Mouse (Mus musculus) left cerebral cortex, postnatal 25 days (tissue): ENCODE data around the gene Aldh1b1. TPM values are rescaled to one million over a fixed set of nuclear protein-coding genes. Genes with fewer than 3 reads are reported as not detected.

Experiments
- DNase-seq, 2 experiments: peaks; one replicate each; pipeline ENCODE4 v3.0.0; 2022; ENCODE audit warnings: low spot score in 2 of 2, mixed read lengths in 1 of 2
- intact Hi-C: fragments of 180-260 bp; cut with DNase I; formaldehyde crosslinking; loops from one replicate; pipeline ENCODE4 v1.15.1; 2025
- total RNA-seq, 2 experiments: library from RNA; stranded (reverse); gene quantifications; 2 replicates each; pipeline ENCODE4 v1.2.3; 2021

The Aldh1b1 gene
- total RNA-seq, 2 experiments from 2014 or later: 5.7 to 6.4 TPM

DNA sequence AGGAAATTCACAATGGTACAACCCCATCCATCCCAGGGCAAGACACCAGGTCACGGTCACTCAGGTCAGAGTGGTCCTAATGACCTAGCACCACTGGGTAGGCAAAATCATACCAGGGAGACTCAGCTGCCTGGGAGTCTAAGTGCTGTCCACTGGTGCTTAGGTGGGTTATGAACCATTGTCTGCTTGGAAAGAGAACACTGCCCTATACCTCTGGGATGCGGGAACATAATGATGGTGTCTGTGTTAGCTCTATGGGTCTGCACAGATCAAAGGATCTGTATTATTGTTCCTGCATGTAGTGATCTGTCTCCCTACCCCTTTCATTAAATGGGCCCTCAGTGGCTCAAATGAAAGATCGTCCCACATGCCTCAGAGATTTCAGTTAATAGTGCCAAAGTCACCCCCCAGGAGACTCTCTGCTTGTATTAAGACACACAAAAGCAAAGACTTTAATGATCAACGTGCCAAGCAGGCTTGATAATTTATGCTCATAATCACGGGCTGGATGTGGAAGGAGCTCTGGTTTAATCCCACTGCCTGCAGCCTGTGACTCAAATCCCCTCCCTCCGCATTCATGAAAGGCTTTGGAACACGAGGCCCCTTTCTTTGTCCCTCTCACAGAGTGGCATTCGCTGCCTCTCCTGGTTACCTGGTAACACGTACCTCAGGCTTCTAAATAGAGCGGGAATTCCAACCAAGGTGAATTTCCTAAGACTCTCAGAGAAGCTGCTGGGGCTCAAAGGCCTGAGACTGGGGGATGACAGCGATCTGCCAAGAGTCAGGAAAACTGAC, 24.2 kb downstream of the Aldh1b1 start:
- intact Hi-C loops: no loop called here
- no peak for DNase-seq

GRCm38 (mm10) chr4:45824049-45824760, 25.4 kb downstream of the Aldh1b1 start:
- intact Hi-C loops: no loop called here
- DNase-seq: no peak

DNA sequence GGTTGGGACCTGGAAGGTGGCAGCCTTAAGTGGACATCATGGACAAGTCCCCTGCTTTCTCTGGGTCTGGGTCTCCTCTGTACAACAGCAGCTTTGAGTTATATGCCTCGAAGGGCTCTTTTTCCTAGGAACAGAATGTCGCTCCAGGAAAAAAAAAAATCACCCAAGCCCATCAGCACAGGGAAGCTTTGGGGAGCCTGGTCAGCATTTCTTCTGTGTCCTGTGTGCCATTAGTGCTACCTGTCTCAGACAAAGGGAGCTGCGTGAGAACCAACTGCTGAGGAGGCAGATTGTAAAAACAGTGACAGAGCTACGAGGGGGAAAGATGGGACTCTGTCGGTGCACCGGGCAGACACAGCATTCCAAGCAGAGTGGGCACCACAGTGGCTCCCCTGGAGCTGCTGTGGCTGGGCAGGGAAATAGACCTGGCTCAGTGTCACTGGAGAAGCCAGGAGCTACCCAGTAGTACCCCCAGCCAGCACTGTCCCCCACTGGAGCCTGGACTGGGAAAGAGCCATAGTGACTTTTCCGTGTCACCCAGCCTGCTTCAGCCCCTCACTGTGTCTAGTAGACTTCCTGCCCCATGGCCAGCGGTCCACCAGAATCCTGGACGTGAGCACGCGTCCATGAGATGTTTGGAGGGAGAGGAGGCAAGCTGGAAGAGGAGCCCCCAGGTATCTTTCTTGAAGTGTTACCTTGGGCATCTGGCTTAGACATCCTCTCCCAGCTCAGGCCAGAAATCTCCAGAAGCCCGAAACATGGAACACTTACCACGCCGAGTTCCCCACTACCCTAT, 26.1 kb downstream of the Aldh1b1 start:
- DNase-seq: no peak
- intact Hi-C loops: no loop called here

- intact Hi-C loops: no loop called here
- DNase-seq: no peak
Observed at GRCm38 (mm10) chr4:45826275-45827040, 27.6 kb downstream of the Aldh1b1 start, which contains the start of gene Igfbpl1. Gene Igfbpl1, minus strand, starts transcription at chr4:45826923.

DNA sequence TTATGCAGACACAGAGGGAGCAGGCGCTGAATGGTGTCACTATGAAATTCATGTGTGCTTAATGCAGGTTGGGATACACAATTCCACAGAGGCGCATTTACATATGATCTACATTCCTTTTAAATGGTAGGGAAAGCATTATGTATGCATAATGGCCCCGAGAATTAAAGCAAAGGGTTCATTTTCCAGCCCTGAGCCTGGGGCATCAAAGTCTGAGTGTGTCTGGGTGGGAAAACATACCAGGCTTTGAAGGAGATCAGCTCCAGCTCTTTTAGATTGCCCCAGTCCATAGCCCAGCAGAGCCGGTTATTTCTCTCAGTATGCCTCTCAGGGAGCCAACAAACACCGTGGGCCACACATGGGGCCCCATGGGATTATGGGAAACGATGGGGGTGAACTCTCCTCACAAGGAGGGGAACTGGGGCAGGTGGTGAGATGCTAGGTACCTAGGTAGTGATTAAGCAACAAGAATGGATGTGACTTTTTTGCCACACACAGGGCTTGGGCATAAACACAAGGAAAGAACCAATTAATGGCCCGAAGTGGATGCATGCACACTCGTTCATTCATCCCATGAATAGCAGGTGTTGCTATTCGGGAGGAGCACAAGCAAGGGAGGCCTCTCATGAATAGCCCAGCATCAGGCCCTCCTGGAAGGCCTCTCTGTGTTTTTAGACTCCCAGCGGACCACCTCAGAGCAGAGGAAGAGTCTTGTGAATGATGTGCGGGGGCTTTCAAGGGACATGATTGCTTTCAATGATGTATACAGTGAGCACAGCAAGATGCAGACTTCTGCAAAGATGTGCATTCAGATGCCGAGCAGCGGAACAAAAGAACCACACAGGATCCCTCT, 31.3 kb downstream of the Aldh1b1 start:
- no peak for DNase-seq
- intact Hi-C loops: no loop called here

DNA sequence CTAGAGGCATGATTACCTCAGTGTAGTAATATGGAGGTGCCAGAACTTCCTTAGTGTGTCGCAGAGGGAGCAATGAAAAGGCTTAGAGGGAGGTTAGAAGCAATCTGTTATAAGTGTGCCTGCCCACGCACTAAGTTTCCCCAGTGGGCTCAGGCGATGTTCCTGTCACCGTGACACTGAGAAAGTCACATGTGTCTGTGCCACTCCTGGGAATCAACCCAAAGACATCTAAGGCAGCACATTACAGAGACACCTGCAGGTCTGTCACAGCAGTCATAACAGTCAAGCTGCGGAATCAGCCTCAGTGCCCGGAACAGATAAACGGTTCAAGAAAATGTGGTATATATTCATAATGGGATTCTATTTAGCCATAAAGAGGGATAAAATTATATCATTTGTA, 33.2 kb downstream of the Aldh1b1 start:
- DNase-seq: peak; percentile 39 to 73
- intact Hi-C loops: no loop called here

- intact Hi-C loops: no loop called here
- DNase-seq: no peak
Observed at GRCm38 (mm10) chr4:45833461-45833860, 34.6 kb downstream of the Aldh1b1 start.

GRCm38 (mm10) chr4:45844355-45844754, 45.5 kb downstream of the Aldh1b1 start:
- intact Hi-C loops: no loop called here
- DNase-seq: peak; percentile 31 to 40

- intact Hi-C loops: no loop called here
- DNase-seq: no peak
Observed at GRCm38 (mm10) chr4:45846263-45846662, 47.4 kb downstream of the Aldh1b1 start.

DNA sequence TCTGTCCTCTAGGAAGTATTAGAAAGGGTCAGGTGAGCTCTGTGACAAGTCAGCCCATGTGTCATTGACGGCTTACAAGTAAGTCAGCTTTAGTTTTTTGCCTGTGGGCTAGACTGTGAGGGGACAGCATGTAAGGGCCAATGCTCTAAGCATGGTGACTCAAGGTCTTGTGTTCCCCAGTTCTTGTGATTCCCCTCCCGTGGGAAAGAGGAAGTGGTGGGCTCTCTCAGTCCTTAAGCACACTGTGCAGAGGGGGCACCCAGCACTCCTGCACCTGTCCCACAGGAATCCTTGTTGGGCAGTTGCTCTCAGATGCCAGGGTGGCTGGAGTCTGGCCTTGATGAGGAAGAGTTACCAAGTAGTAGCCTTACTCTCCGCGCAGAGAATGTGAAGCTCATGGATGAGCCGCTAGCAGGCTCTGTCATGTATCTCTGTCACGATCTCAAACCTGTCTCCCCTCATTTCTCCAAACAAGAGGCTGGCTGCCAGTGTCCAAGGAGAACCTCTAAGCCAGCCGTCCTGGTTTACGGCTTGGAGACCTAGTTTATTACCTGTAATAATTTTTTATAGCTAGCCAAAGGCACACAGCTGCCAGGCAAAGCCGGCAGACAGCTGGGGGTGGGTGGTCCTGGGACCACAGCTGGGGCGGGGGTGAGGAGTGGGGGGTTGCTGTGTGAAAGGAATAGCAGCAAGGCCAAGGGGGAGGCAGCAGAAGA, 49.4 kb downstream of the Aldh1b1 start, which contains the start of gene Stra6l:
Gene Stra6l, plus strand, starts transcription at position 556 of the 716 bp plus-strand sequence.
- DNase-seq: no peak
- intact Hi-C loops: loop anchor here (2.0 kb wide), 1 partner anchor 13 kb away; no protein-coding TSS in a partner anchor

GRCm38 (mm10) chr4:45848825-45849156, 50.0 kb downstream of the Aldh1b1 start:
- intact Hi-C loops: loop anchor here (2.0 kb wide), 1 partner anchor 14 kb away; no protein-coding TSS in a partner anchor
- DNase-seq: no peak

DNA sequence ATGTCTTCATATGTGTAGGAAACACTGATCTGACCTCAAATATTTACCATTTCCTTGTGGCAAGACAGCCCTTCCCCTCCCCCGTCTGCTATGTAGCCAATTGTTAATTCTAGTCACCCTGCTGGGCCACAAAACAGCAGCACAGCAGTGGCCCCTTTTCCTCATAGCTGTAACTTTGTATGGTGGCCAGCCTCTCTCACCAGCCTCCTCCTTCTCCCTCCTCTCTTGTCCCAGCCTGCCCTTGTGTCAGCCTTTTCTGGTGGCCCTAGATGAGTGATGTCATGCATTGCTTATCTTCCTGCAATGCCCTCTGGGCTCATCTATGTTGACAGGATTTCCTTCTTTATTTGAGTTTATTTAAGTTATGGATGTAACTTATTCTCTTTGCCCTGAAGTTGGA, 50.6 kb downstream of the Aldh1b1 start:
- no peak for DNase-seq
- intact Hi-C loops: loop anchor here (2.0 kb wide), 1 partner anchor 15 kb away; no protein-coding TSS in a partner anchor

- no peak for DNase-seq
- intact Hi-C loops: no loop called here
Observed at GRCm38 (mm10) chr4:45851640-45852051, 52.8 kb downstream of the Aldh1b1 start.

- no peak for DNase-seq
- intact Hi-C loops: loop anchor here (2.0 kb wide), 1 partner anchor 33 kb away; no protein-coding TSS in a partner anchor
Observed at GRCm38 (mm10) chr4:45853496-45854246, 54.8 kb downstream of the Aldh1b1 start.
